Mouse (Mus musculus) CH12.LX (cell line): ENCODE measurements around the gene Bri3. TPM values are rescaled to one million over a fixed set of nuclear protein-coding genes. Genes with fewer than 3 reads are reported as not detected.

Experiments
- DNase-seq: peaks from one replicate; pipeline ENCODE4 v3.0.0-alpha.2; 2013; ENCODE audit errors: extremely low read depth
- H3K27ac ChIP-seq: 2 replicates; pipeline ENCODE4 v1.5.1; 2012; ENCODE audit warnings: low read depth, mild to moderate bottlenecking, control low read depth, moderate library complexity; ENCODE audit not compliant: insufficient read depth
- H3K27me3 ChIP-seq: replicated peaks from 2 replicates; pipeline ENCODE3; 2012; ENCODE audit warnings: inconsistent platforms
- H3K36me3 ChIP-seq, 2 experiments: replicated peaks in 1 of 2; 2 replicates each; pipeline versions ENCODE3 to v1.6.1; 2012; ENCODE audit warnings: inconsistent platforms in 1 of 2, low read length in 1 of 2, mild to moderate bottlenecking in 1 of 2, mixed read lengths in 1 of 2, moderate library complexity in 1 of 2; ENCODE audit not compliant: control insufficient read depth in 1 of 2, insufficient read depth in 1 of 2
- H3K4me1 ChIP-seq, 2 experiments: 2 replicates each; pipeline ENCODE4 v1.6.1; 2012; ENCODE audit warnings: inconsistent platforms in 1 of 2, moderate library complexity in 1 of 2; ENCODE audit not compliant: insufficient read depth in 2 of 2, control insufficient read depth in 1 of 2
- H3K4me2 ChIP-seq: 2 replicates; pipeline ENCODE4 v1.6.1; 2012; ENCODE audit warnings: low read depth, mild to moderate bottlenecking, control low read depth; ENCODE audit not compliant: poor library complexity, insufficient read depth, severe bottlenecking
- H3K4me3 ChIP-seq, 3 experiments: fragments of 150-350 bp in 1 of 3; sonication (generic) in 1 of 3; replicated peaks in 1 of 3; 2 replicates each; pipeline versions ENCODE3 to v1.5.1; 2011 to 2012; ENCODE audit warnings: low read depth in 2 of 3, low read length in 2 of 3, mild to moderate bottlenecking in 2 of 3, moderate library complexity in 2 of 3, control low read depth in 1 of 3, improper control_type of control experiment in 1 of 3, inconsistent platforms in 1 of 3, mixed read lengths in 1 of 3; ENCODE audit not compliant: poor library complexity in 1 of 3
- H3K79me2 ChIP-seq: replicated peaks from 2 replicates; pipeline ENCODE4 v1.6.1; 2012; ENCODE audit warnings: mild to moderate bottlenecking, moderate library complexity; ENCODE audit not compliant: control insufficient read depth, poor library complexity, insufficient read depth, severe bottlenecking; ENCODE audit errors: extremely low read depth
- H3K9ac ChIP-seq: 2 replicates; pipeline ENCODE4 v1.6.1; 2012; ENCODE audit warnings: low read depth, mild to moderate bottlenecking, control low read depth, moderate library complexity; ENCODE audit not compliant: insufficient read depth
- H3K9me3 ChIP-seq: replicated peaks from 2 replicates; pipeline ENCODE3; 2012; ENCODE audit warnings: low read length, inconsistent platforms, mixed read lengths
- GABPA ChIP-seq: IDR thresholded peaks from 2 replicates; pipeline ENCODE4 v1.6.1; 2012; ENCODE audit warnings: low read depth, low read length, improper control_type of control experiment, inconsistent platforms; ENCODE audit not compliant: insufficient replicate concordance
- HCFC1 ChIP-seq: IDR thresholded peaks from 2 replicates; pipeline ENCODE4 v1.6.1; 2012; ENCODE audit warnings: low read depth, mild to moderate bottlenecking, inconsistent platforms, low read length, improper control_type of control experiment
- IRF4 ChIP-seq: IDR thresholded peaks from 2 replicates; pipeline ENCODE4 v1.6.1; 2014; ENCODE audit warnings: low read depth, mild to moderate bottlenecking, inconsistent platforms, low read length, improper control_type of control experiment
- JUN ChIP-seq: IDR thresholded peaks from 2 replicates; pipeline ENCODE4 v1.6.1; 2011; ENCODE audit warnings: low read depth, mild to moderate bottlenecking, low read length, improper control_type of control experiment, moderate library complexity; ENCODE audit not compliant: insufficient read depth
- KAT2A ChIP-seq: IDR thresholded peaks from 2 replicates; pipeline ENCODE4 v1.6.1; 2012; ENCODE audit warnings: low read length, improper control_type of control experiment, inconsistent platforms; ENCODE audit not compliant: insufficient replicate concordance
- MAX ChIP-seq: IDR thresholded peaks from 2 replicates; pipeline ENCODE4 v1.6.1; 2011; ENCODE audit warnings: low read length, improper control_type of control experiment
- NELFE ChIP-seq: IDR thresholded peaks from 2 replicates; pipeline ENCODE4 v1.6.1; 2011; ENCODE audit warnings: low read depth, low read length, improper control_type of control experiment
- NRF1 ChIP-seq: IDR thresholded peaks from 2 replicates; pipeline ENCODE4 v1.6.1; 2014; ENCODE audit warnings: low read depth, mild to moderate bottlenecking, inconsistent platforms, low read length, improper control_type of control experiment, moderate library complexity
- PAX5 ChIP-seq: IDR thresholded peaks from 2 replicates; pipeline ENCODE4 v1.6.1; 2012; ENCODE audit warnings: low read length, inconsistent platforms, mixed read lengths
- RAD21 ChIP-seq: IDR thresholded peaks from 2 replicates; pipeline ENCODE4 v1.6.1; 2011; ENCODE audit warnings: low read depth, mild to moderate bottlenecking, low read length, improper control_type of control experiment, moderate library complexity
- RCOR1 ChIP-seq: conservative IDR thresholded peaks from 2 replicates; pipeline ENCODE4 v1.6.1; 2012; ENCODE audit warnings: low read depth, mild to moderate bottlenecking, inconsistent platforms, low read length, improper control_type of control experiment
- SMC3 ChIP-seq: IDR thresholded peaks from 2 replicates; pipeline ENCODE4 v1.6.1; 2011; ENCODE audit warnings: low read depth, low read length, improper control_type of control experiment
- TBP ChIP-seq: conservative IDR thresholded peaks from 2 replicates; pipeline ENCODE4 v1.6.1; 2011; ENCODE audit warnings: low read depth, low read length, improper control_type of control experiment
- TCF12 ChIP-seq: IDR thresholded peaks from 2 replicates; pipeline ENCODE4 v1.6.1; 2014; ENCODE audit warnings: low read depth, mild to moderate bottlenecking, inconsistent platforms, low read length, improper control_type of control experiment
- UBTF ChIP-seq: IDR thresholded peaks from 2 replicates; pipeline ENCODE4 v1.6.1; 2012; ENCODE audit warnings: low read depth, mild to moderate bottlenecking, inconsistent platforms, low read length, improper control_type of control experiment, moderate library complexity
- USF1 ChIP-seq: IDR thresholded peaks from 2 replicates; pipeline ENCODE4 v1.6.1; 2014; ENCODE audit warnings: low read depth, mild to moderate bottlenecking, inconsistent platforms, low read length, improper control_type of control experiment
- ZC3H11A ChIP-seq: IDR thresholded peaks from 2 replicates; pipeline ENCODE4 v1.6.1; 2012; ENCODE audit warnings: low read depth, mild to moderate bottlenecking, inconsistent platforms, low read length, improper control_type of control experiment
- ZNF384 ChIP-seq: IDR thresholded peaks from 2 replicates; pipeline ENCODE4 v1.6.1; 2012; ENCODE audit warnings: low read depth, low read length, improper control_type of control experiment, inconsistent platforms
- dilution Hi-C: fragments of 300-500 bp; cut with MboI; formaldehyde crosslinking; loops from 2 replicates; pipeline ENCODE4 v1.14.3; 2020; ENCODE audit warnings: low sequenced_read_pairs; ENCODE audit not compliant: extremely low pct_unique_long_range_greater_than_20kb, extremely low pct_ligation_motif_present
- in situ Hi-C: fragments of 300-500 bp; cut with MboI; formaldehyde crosslinking; loops from 3 replicates; pipeline ENCODE4 v1.14.3; 2019; ENCODE audit warnings: low sequenced_read_pairs, low pct_ligation_motif_present, low pct_unique_long_range_greater_than_20kb, mixed read lengths
- polyA plus RNA-seq: library from polyadenylated mRNA; unstranded; fragments of >175 nt; gene quantifications from 2 replicates; pipeline ENCODE4 v1.2.1, GENCODE M21; 2012; ENCODE audit warnings: low read depth; ENCODE audit not compliant: insufficient read length
- total RNA-seq, 2 experiments: library from RNA; depleted of rRNA; stranded (reverse); fragments of 300-350 nt in 1 of 2; fragments of >200 nt in 1 of 2; gene quantifications; 2 replicates each; pipeline ENCODE4 v1.2.3; 2012 to 2014

Gene Bri3
- total and polyA plus RNA-seq, 3 experiments, result 9.3 to 41.7 (median 20.3) TPM

GRCm38 (mm10) chr5:144308929-144309328 is 64.7 kb downstream of the Bri3 start:
- no peak overlapping the region for H3K4me2 ChIP-seq
- no peaks in the 10 kb centered on the region for H3K27me3 ChIP-seq
- DNase-seq, result no peak
- in situ Hi-C loops (no loop called here), dilution Hi-C loops (no loop called here)
- H3K79me2 ChIP-seq, result no peaks in the 10 kb centered on the region
- H3K27ac ChIP-seq, result no peak overlapping the region
- H3K9me3 ChIP-seq, result no peaks in the 10 kb centered on the region
- no peak overlapping the region for H3K9ac ChIP-seq
- H3K4me3 ChIP-seq, result no peak overlapping the region
- H3K4me1 ChIP-seq, result peaks cover 0 to 7% of the 10 kb centered on the region in 2 experiments; a peak in 2 of 4 replicates
- no peaks in the 10 kb centered on the region for H3K36me3 ChIP-seq
- no peak for TF ChIP-seq KAT2A
- no peak for TF ChIP-seq USF1
- TF ChIP-seq RAD21, result no peak
- no peak for TF ChIP-seq GABPA
- TF ChIP-seq TCF12, result no peak
- no peak for TF ChIP-seq IRF4
- TF ChIP-seq JUN, result no peak

- Histone ChIP-seq H3K27ac (no peak overlapping the region), H3K9ac (no peak overlapping the region), H3K79me2 (no peaks in the 10 kb centered on the region), H3K4me3 (no peak overlapping the region), H3K36me3 (no peaks in the 10 kb centered on the region), H3K27me3 (no peaks in the 10 kb centered on the region), H3K4me2 (no peak overlapping the region)
- DNase-seq, result no peak
- dilution Hi-C loops, result no loop called here
- TF ChIP-seq NRF1 (no peak), RCOR1 (no peak)
- TF ChIP-seq, all 38 proteins: peak for 0
- Histone ChIP-seq H3K9me3 (no peaks in the 10 kb centered on the region), H3K4me1 (peaks cover 0 to 7% of the 10 kb centered on the region in 2 experiments; a peak in 2 of 4 replicates)
- in situ Hi-C loops, result no loop called here
Observed at GRCm38 (mm10) chr5:144312183-144312582, 67.9 kb downstream of the Bri3 start.

- no peak for DNase-seq
Observed at GRCm38 (mm10) chr5:144313335-144313734, 69.1 kb downstream of the Bri3 start.

More at GRCm38 (mm10) chr5:144313335-144313734, 69.1 kb downstream of the Bri3 start:
- Histone ChIP-seq H3K79me2 (no peaks in the 10 kb centered on the region), H3K4me3 (no peak overlapping the region), H3K9me3 (no peaks in the 10 kb centered on the region), H3K9ac (no peak overlapping the region), H3K36me3 (no peaks in the 10 kb centered on the region), H3K4me1 (peaks cover 0 to 7% of the 10 kb centered on the region in 2 experiments; a peak in 2 of 4 replicates), H3K27me3 (no peaks in the 10 kb centered on the region)
- dilution Hi-C loops (no loop called here), in situ Hi-C loops (no loop called here)
- TF ChIP-seq PAX5, result no peak
- TF ChIP-seq ZC3H11A, result no peak
- no peak for TF ChIP-seq NELFE
- TF ChIP-seq MAX, result no peak
- no peak for TF ChIP-seq TBP
- no peak for TF ChIP-seq GABPA
- TF ChIP-seq TCF12, result no peak
- no peak for TF ChIP-seq UBTF
- TF ChIP-seq ZNF384, result no peak
- TF ChIP-seq SMC3, result no peak
- TF ChIP-seq HCFC1, result no peak
- TF ChIP-seq, all 38 proteins: peak for 0
- Histone ChIP-seq H3K27ac (no peak overlapping the region), H3K4me2 (no peak overlapping the region)
